In the genomic region with DNA sequence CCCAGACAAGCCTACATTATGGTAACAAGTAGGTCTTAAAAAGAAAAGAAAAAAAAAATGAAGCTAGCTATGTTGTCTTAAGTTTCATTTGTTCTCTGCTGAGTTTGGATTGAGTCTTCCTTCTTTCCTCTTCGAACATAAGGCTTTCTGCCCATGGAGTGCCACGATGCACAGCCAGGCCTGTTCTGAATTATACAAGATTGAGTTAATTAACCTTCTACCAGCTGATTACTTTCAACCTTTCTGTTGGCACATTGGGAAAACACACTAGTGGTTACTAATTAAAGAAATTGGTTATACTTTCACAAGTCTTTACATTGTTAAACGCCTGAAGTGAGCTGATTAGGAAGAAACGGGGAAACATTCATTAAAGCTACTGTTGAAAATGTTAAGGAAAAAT, we compare ENCODE assay signal across 27 mouse cellular contexts.
A peak's percentile ranks its signal among the peaks of the same experiment; 100 is the strongest.
DNase-seq lines count a peak whose midpoint lies in the region; ATAC-seq lines count a peak whose summit lies in the region.
"Had no signal": no experiment of that assay in that cellular context is flagged by ENCODE, and none has a peak within 500 bp of the region (broad histone marks: within the 10 kb centered on the region; RNA-seq: fewer than 3 reads in every experiment).

No protein-coding gene starts in this region.

- WGBS in forebrain, embryonic 14.5 days = 34% methylated on average over 4 of the region's 4 CpGs
- 76% methylated on average over 4 of the region's 4 CpGs for WGBS in forebrain, embryonic 10.5 days
- WGBS in kidney, embryonic 16.5 days = 68% methylated on average over 4 of the region's 4 CpGs

- H3K4me3 ChIP-seq in forebrain, embryonic 14.5 days (ENCODE audit: low read depth, low read length) = no peak overlapping the region
- no peak overlapping the region for H3K4me3 ChIP-seq in forebrain, embryonic 10.5 days
- H3K4me3 ChIP-seq in kidney, embryonic 16.5 days (ENCODE audit: low read length) = no peak overlapping the region
- H3K4me3 ChIP-seq: embryonic facial prominence, embryonic 13.5 days; embryonic facial prominence, embryonic 15.5 days; erythroblast, embryonic 14.5 days; forebrain, embryonic 13.5 days had no signal

- H3K27me3 ChIP-seq in forebrain, embryonic 14.5 days (replicated peaks; ENCODE audit: control insufficient read depth, insufficient read depth, low read length) = no peaks in the 10 kb centered on the region
- no peaks in the 10 kb centered on the region for H3K27me3 ChIP-seq in forebrain, embryonic 10.5 days (ENCODE audit: poor library complexity, severe bottlenecking)
- H3K27me3 ChIP-seq in kidney, embryonic 16.5 days (ENCODE audit: insufficient read depth, low read length) = no peaks in the 10 kb centered on the region
- H3K27me3 ChIP-seq: CH12.LX; embryonic facial prominence, embryonic 13.5 days; embryonic facial prominence, embryonic 15.5 days; forebrain, embryonic 13.5 days; Patski had no signal

- peak; percentile 30 for DNase-seq in forebrain, embryonic 14.5 days (ENCODE audit: low spot score)
- DNase-seq in forebrain, embryonic 10.5 days (ENCODE audit: extremely low spot score, low spot score) = no peak
- peak; percentile 21 for DNase-seq in kidney, adult 9 months
- DNase-seq in kidney, postnatal 10 days = no peak
- DNase-seq in kidney, adult 11 months = no peak
- DNase-seq: adrenal gland, adult 8-10 months; adrenal gland, postnatal 14 days; adrenal gland, postnatal 36 days; B cell, adult 2 months; cerebellum, adult 11 months; cerebellum, adult 18-20 months; cerebellum, adult 8-10 months; cerebellum, adult 9-11 months; cerebellum, postnatal 14 days; cerebellum, postnatal 36 days; embryo, embryonic 11 days had no signal

- ATAC-seq in forebrain, embryonic 14.5 days = no peak
- ATAC-seq in kidney, embryonic 16.5 days (ENCODE audit: low FRiP score, low TSS enrichment) = peak; percentile 61; the same call in 1 of the 2 replicates
- ATAC-seq: activated CD4-positive, CD25-positive, alpha-beta regulatory T cell, adult 4 months; CD4-positive, CD25-positive, alpha-beta regulatory T cell, adult 4 months; forebrain, embryonic 13.5 days; forebrain, embryonic 16.5 days; Patski had no signal

- no peaks in the 10 kb centered on the region for H3K9me3 ChIP-seq in forebrain, embryonic 14.5 days (replicated peaks; ENCODE audit: control insufficient read depth, low read length)
- H3K9me3 ChIP-seq in forebrain, embryonic 10.5 days = no peaks in the 10 kb centered on the region
- no peaks in the 10 kb centered on the region for H3K9me3 ChIP-seq in kidney, embryonic 16.5 days (ENCODE audit: low read length)
- H3K9me3 ChIP-seq: embryonic facial prominence, embryonic 13.5 days; embryonic facial prominence, embryonic 15.5 days; forebrain, embryonic 13.5 days had no signal

- H3K9ac ChIP-seq in forebrain, embryonic 14.5 days (ENCODE audit: low read length) = no peak overlapping the region
- no peak overlapping the region for H3K9ac ChIP-seq in kidney, embryonic 16.5 days (replicated peaks; ENCODE audit: low read length)
- H3K9ac ChIP-seq: embryonic facial prominence, embryonic 13.5 days; embryonic facial prominence, embryonic 15.5 days; forebrain, embryonic 13.5 days had no signal

- H3K4me1 ChIP-seq in forebrain, embryonic 14.5 days (ENCODE audit: control insufficient read depth, insufficient read depth, low read length) = no peaks in the 10 kb centered on the region
- H3K4me1 ChIP-seq in forebrain, embryonic 10.5 days = peaks cover 7% of the 10 kb centered on the region
- no peaks in the 10 kb centered on the region for H3K4me1 ChIP-seq in kidney, embryonic 16.5 days (ENCODE audit: insufficient read depth, low read length)
- H3K4me1 ChIP-seq: embryonic facial prominence, embryonic 13.5 days; embryonic facial prominence, embryonic 15.5 days; forebrain, embryonic 13.5 days had no signal

- no peak overlapping the region for H3K4me2 ChIP-seq in forebrain, embryonic 14.5 days (ENCODE audit: low read length)
- H3K4me2 ChIP-seq in kidney, embryonic 16.5 days (replicated peaks; ENCODE audit: low read depth, low read length) = no peak overlapping the region
- H3K4me2 ChIP-seq: embryonic facial prominence, embryonic 13.5 days; embryonic facial prominence, embryonic 15.5 days; forebrain, embryonic 13.5 days had no signal

- H3K27ac ChIP-seq in forebrain, embryonic 14.5 days (ENCODE audit: low read depth, low read length) = no peak overlapping the region
- H3K27ac ChIP-seq in forebrain, embryonic 10.5 days = no peak overlapping the region
- no peak overlapping the region for H3K27ac ChIP-seq in kidney, embryonic 16.5 days (ENCODE audit: low read length)
- H3K27ac ChIP-seq: embryonic facial prominence, embryonic 13.5 days; embryonic facial prominence, embryonic 15.5 days; forebrain, embryonic 13.5 days had no signal

- H3K36me3 ChIP-seq in forebrain, embryonic 14.5 days (ENCODE audit: control insufficient read depth, insufficient read depth, low read length) = no peaks in the 10 kb centered on the region
- no peaks in the 10 kb centered on the region for H3K36me3 ChIP-seq in forebrain, embryonic 10.5 days (replicated peaks)
- no peaks in the 10 kb centered on the region for H3K36me3 ChIP-seq in kidney, embryonic 16.5 days (ENCODE audit: insufficient read depth, low read length)
- H3K36me3 ChIP-seq: embryonic facial prominence, embryonic 13.5 days; embryonic facial prominence, embryonic 15.5 days; G1E had no signal

Comparison
In these comparisons a context has a peak if more than half of its experiments do, and no peak if none do; other contexts are left out.
1. DNase-seq: peak in forebrain, embryonic 14.5 days (single experiment) and kidney, adult 9 months (single experiment); none in forebrain, embryonic 10.5 days (single experiment), kidney, postnatal 10 days (single experiment) and kidney, adult 11 months (single experiment).